Mouse (Mus musculus): ENCODE results near the gene Mgst1. TPM values are rescaled to one million over a fixed set of nuclear protein-coding genes. Genes with fewer than 3 reads are reported as not detected.

Mgst1 gene
- polyA plus RNA-seq, 1 experiment, result 2,044 TPM

GRCm38 (mm10) chr6:138171480-138172224 lies 31.5 kb downstream of the Mgst1 start:
- H3K27ac ChIP-seq (replicated peaks; ENCODE audit: low read depth, low read length), result no peak overlapping the region
- peaks cover 5% of the 10 kb centered on the region; the same call in 1 of the 2 replicates for H3K4me1 ChIP-seq (ENCODE audit: control insufficient read depth, insufficient read depth, insufficient read length, low read length)
- no peak overlapping the region for H3K4me3 ChIP-seq (ENCODE audit: insufficient read depth, low read depth, low read length)

Other genes with a start within 250 kb of the Mgst1 start
- gene Slc15a5, start 60.4 kb upstream of the Mgst1 start, polyA plus RNA-seq (2012; ENCODE audit: insufficient read depth, insufficient read length, missing spikeins), result 5.4 and 13.6 TPM in 2 replicates

Measured in brown adipose tissue, adult 24 weeks (tissue).